Mouse (Mus musculus) midbrain, embryonic 11.5 days (tissue): ENCODE data around the gene Ncam1. TPM values are rescaled to one million over a fixed set of nuclear protein-coding genes. Genes with fewer than 3 reads are reported as not detected.

Experiments
- ATAC-seq: fragments of 200-750 bp; cut with Nextera tagmentation; 2 replicates; pipeline ENCODE4 v1.8.0; 2017; ENCODE audit warnings: moderate TSS enrichment, moderate library complexity; ENCODE audit not compliant: low FRiP score
- DNase-seq: peaks from one replicate; pipeline ENCODE4 v3.0.0; 2015; ENCODE audit warnings: low spot score; ENCODE audit errors: missing footprints
- H3K27ac ChIP-seq: fragments of 300-500 bp; sonication (generic); 2 replicates; pipeline ENCODE4 v1.5.1; 2014; ENCODE audit warnings: low read depth, low read length
- H3K27me3 ChIP-seq: fragments of 300-500 bp; sonication (generic); 2 replicates; pipeline ENCODE4 v1.6.1; 2014; ENCODE audit warnings: mild to moderate bottlenecking, low read length, moderate library complexity, mixed read lengths; ENCODE audit not compliant: control insufficient read depth, insufficient read depth
- H3K36me3 ChIP-seq: fragments of 300-500 bp; sonication (generic); 2 replicates; pipeline ENCODE4 v1.6.1; 2014; ENCODE audit warnings: mild to moderate bottlenecking, low read length, moderate library complexity, mixed read lengths; ENCODE audit not compliant: control insufficient read depth, insufficient read depth
- H3K4me1 ChIP-seq: fragments of 300-500 bp; sonication (generic); 2 replicates; pipeline ENCODE4 v1.6.1; 2014; ENCODE audit warnings: low read length; ENCODE audit not compliant: control insufficient read depth, insufficient read depth
- H3K4me2 ChIP-seq: fragments of 300-500 bp; sonication (generic); 2 replicates; pipeline ENCODE4 v1.6.1; 2014; ENCODE audit warnings: mild to moderate bottlenecking, moderate library complexity
- H3K4me3 ChIP-seq: fragments of 300-500 bp; sonication (generic); 2 replicates; pipeline ENCODE4 v1.5.1; 2014; ENCODE audit warnings: low read depth, low read length
- H3K9ac ChIP-seq: fragments of 300-500 bp; sonication (generic); 2 replicates; pipeline ENCODE4 v1.6.1; 2014; ENCODE audit warnings: low read length
- H3K9me3 ChIP-seq: fragments of 300-500 bp; sonication (generic); 2 replicates; pipeline ENCODE4 v1.6.1; 2016; ENCODE audit warnings: low read length; ENCODE audit not compliant: control insufficient read depth
- WGBS: fragments of 180-500 bp; shearing (Covaris S2); extraction: QIAGEN DNeasy Blood & Tissue Kit; methylation state at CpG from one replicate; pipeline ENCODE4 v1.1.7; 2014; 5-methylcytosine and 5-hydroxymethylcytosine counted together
- polyA plus RNA-seq: library from polyadenylated mRNA; unstranded; fragments of >200 nt; fragmentation: Nextera tagmentation; extraction: Ambion mirVana; gene quantifications from 2 replicates; pipeline ENCODE4 v1.2.1, GENCODE M21; 2014

Gene Ncam1
- polyA plus RNA-seq, 1 experiment from 2014 or later: 107 TPM

DNA sequence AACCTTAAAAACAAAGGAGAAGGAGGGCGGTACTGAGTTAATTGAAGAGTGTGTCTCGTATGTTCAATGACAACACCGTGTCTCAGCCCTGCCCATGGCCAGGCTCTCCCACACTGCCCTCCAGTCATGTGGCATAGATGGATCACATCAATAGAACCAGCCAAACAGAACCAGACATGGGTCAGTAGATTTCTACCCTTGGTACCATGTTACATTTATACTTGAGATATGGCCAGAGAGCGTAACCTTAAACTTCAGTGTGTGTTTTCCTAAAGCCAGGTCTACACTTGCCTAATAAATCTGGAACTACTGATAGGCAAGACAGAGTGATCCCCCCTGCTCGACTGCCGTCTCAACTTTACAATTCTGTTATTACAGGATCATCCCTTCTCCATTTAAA lies 38.2 kb downstream of the Ncam1 start:
- Histone ChIP-seq H3K9ac (no peak overlapping the region), H3K4me3 (no peak overlapping the region), H3K4me1 (peaks cover 12% of the 10 kb centered on the region), H3K4me2 (no peak overlapping the region), H3K9me3 (no peaks in the 10 kb centered on the region), H3K36me3 (no peaks in the 10 kb centered on the region), H3K27me3 (no peaks in the 10 kb centered on the region), H3K27ac (no peak overlapping the region)
- WGBS: 90% methylated on average over 6 of the region's 6 CpGs
- no peak for DNase-seq
- no peak for ATAC-seq

DNA sequence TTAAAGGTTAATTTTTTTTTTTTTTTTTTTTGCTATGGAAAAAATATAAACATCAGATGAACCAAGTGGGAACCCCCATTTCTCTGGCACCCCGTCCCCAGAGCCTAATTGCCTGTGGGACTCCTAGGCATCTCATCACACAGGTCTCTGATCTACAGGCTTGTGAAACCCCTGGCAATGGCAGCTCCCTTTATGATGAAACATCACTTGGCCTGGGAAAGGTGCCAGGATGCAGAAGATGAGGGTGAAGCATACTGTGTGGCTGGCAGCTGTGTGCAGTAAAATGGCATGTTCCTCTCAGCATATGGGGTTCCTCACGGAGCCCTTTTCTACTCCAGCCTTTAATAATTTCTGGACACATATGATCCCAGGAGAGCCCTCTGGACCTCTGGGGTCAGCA lies 40.3 kb downstream of the Ncam1 start:
- no peak overlapping the region for H3K4me2 ChIP-seq
- H3K36me3 ChIP-seq: no peaks in the 10 kb centered on the region
- peak overlapping the region; percentile 26; the same call in 1 of the 2 replicates for H3K27ac ChIP-seq
- H3K4me1 ChIP-seq: peaks cover 4% of the 10 kb centered on the region; the same call in 1 of the 2 replicates
- WGBS: 87% methylated on average over 2 of the region's 2 CpGs
- H3K27me3 ChIP-seq: no peaks in the 10 kb centered on the region
- no peak overlapping the region for H3K9ac ChIP-seq
- ATAC-seq: no peak
- no peak for DNase-seq
- H3K4me3 ChIP-seq: no peak overlapping the region
- H3K9me3 ChIP-seq: no peaks in the 10 kb centered on the region

DNA sequence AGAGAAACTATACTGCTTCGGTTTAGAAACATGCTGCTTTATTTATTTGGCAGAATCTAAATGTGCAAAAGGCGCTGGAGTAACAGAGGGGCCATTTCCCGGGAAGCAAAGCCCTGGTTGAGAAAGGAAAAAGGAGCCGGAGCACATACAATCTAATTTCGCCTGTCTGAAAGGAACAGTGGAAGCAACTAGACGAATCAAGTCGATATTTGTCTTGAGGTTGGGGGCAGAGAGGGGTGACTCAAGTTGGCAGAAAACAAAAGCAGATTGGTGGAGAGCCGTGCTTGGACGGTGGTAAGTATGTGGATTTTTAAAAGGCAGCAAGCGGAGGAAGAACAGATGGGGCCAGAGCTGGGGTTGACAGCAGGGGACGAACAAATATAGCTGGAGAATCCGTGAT lies 40.7 kb downstream of the Ncam1 start:
- Histone ChIP-seq H3K9me3 (no peaks in the 10 kb centered on the region), H3K27me3 (no peaks in the 10 kb centered on the region), H3K4me3 (no peak overlapping the region), H3K9ac (no peak overlapping the region), H3K27ac (peak overlapping the region; percentile 11; the same call in 1 of the 2 replicates), H3K36me3 (no peaks in the 10 kb centered on the region), H3K4me1 (peaks cover 4% of the 10 kb centered on the region; the same call in 1 of the 2 replicates), H3K4me2 (no peak overlapping the region)
- 0 out of 2 replicates have a peak, but pooled peaks have one; percentile 42 for ATAC-seq
- WGBS: 61% methylated on average over 12 of the region's 12 CpGs
- no peak for DNase-seq

DNA sequence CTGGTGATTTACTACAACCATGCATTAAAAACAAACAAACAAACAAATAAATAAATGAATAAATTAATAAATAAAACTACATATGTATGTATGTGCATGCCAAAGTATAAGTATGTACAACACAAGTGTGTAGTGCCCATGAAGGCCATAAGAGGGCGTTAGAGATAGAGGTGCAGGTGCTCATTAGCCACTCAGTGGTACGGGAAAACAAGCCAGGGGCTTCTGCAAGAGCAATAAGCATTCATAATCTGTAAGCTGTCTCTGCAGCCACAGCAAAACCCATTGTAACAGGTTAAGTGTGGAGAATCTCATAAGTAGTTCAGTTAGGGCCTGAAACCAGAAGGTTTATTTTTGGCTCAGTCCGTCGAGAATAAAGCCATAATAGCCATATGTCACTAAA lies 41.1 kb downstream of the Ncam1 start:
- H3K36me3 ChIP-seq: no peaks in the 10 kb centered on the region
- H3K27ac ChIP-seq: no peak overlapping the region
- WGBS: 76% methylated on average over 4 of the region's 4 CpGs
- H3K27me3 ChIP-seq: no peaks in the 10 kb centered on the region
- ATAC-seq (no peak), DNase-seq (peak; percentile 75)
- no peaks in the 10 kb centered on the region for H3K9me3 ChIP-seq
- no peak overlapping the region for H3K4me3 ChIP-seq
- H3K9ac ChIP-seq: no peak overlapping the region
- H3K4me1 ChIP-seq: peaks cover 4% of the 10 kb centered on the region; the same call in 1 of the 2 replicates
- H3K4me2 ChIP-seq: no peak overlapping the region

DNA sequence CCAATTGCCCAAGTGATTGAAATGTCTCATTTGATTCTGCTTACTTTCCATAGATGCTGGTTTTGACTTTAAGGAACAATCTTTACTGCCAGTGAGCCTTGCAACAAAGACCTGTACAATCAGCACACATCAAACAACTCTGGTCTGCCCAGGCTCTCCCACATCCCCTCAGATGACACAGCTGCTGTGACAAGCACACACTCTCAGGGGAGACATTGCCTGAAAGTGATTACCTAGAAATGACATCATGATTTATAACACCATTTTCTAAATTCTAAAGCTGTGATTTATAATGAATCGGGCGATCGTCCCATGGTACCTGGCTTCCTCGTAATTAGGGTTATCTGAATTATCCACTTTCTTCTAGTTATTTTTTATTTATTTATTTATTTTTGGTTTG lies 42.0 kb downstream of the Ncam1 start:
- no peak overlapping the region for H3K4me3 ChIP-seq
- peaks cover 4% of the 10 kb centered on the region; the same call in 1 of the 2 replicates for H3K4me1 ChIP-seq
- DNase-seq (peak; percentile 78), ATAC-seq (no peak)
- no peak overlapping the region for H3K27ac ChIP-seq
- H3K27me3 ChIP-seq: no peaks in the 10 kb centered on the region
- H3K9ac ChIP-seq: no peak overlapping the region
- H3K36me3 ChIP-seq: no peaks in the 10 kb centered on the region
- no peak overlapping the region for H3K4me2 ChIP-seq
- no peaks in the 10 kb centered on the region for H3K9me3 ChIP-seq
- 82% methylated on average over 4 of the region's 4 CpGs for WGBS

DNA sequence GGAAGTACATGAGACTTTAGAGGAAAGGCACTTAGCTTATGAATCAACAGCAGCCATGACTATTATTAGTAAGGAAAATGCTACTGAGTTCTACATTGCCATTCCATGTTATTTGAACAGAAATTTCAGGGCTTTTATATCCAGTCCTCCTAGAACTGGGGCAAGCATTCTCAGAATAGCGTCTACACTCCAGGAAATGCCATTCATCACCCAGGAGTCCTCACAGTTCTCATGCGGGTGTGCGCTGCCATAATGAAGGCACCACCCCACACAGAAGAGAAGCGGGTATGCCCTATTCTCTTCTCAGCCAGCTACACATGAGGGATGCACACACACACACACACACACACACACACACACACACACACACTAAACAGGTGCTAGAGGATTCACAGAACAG lies 43.5 kb downstream of the Ncam1 start:
- Histone ChIP-seq H3K4me1 (peaks cover 4% of the 10 kb centered on the region; the same call in 1 of the 2 replicates), H3K27me3 (no peaks in the 10 kb centered on the region), H3K9ac (no peak overlapping the region), H3K36me3 (no peaks in the 10 kb centered on the region), H3K4me2 (no peak overlapping the region), H3K4me3 (no peak overlapping the region), H3K9me3 (no peaks in the 10 kb centered on the region), H3K27ac (no peak overlapping the region)
- ATAC-seq (no peak), DNase-seq (no peak)
- WGBS: 91% methylated on average over 4 of the region's 4 CpGs

DNA sequence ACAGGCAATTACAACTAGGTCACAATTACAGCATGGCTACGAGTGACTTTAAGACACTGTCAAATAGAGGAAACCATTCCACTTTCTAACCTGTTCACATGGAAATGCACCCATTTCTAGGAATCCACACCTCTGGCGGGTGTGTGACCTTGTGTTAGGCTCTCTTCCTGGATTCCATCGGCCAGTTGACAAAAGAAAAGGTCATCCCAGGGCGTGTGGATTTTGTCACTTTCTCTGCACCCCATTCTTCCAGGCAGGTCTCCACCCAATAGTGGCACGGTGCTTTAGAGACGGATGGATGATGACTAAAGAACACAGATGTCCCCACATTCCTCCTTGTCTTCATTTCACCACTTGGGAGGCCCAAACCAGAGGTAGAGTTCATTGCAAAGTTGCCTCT lies 47.3 kb downstream of the Ncam1 start:
- ATAC-seq: no peak
- Histone ChIP-seq H3K36me3 (no peaks in the 10 kb centered on the region), H3K4me1 (no peaks in the 10 kb centered on the region), H3K9me3 (no peaks in the 10 kb centered on the region), H3K9ac (no peak overlapping the region), H3K27me3 (no peaks in the 10 kb centered on the region), H3K27ac (no peak overlapping the region), H3K4me3 (no peak overlapping the region), H3K4me2 (no peak overlapping the region)
- 59% methylated on average over 6 of the region's 6 CpGs for WGBS
- peak; percentile 26 for DNase-seq

DNA sequence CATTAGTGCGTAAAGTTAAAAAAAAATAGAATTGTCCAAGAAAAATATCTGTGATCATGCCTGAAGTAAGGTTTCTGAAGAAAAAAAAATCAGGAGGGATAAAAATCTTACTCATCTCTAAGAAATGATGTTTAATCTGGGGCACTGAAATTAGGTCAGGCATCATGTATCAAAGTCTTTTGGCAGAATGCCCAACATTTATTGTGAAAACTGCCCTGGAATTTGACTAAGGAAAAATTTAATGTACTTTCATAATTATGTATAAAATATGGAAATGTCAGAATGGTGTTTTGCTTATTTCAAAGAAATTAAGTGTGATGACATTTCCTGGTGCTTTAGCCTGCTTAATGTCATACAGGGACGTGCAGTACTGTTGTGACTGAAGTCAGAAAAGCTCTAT lies 52.5 kb downstream of the Ncam1 start:
- WGBS: 92% methylated on average over 2 of the region's 2 CpGs
- H3K27me3 ChIP-seq: no peaks in the 10 kb centered on the region
- H3K9me3 ChIP-seq: no peaks in the 10 kb centered on the region
- no peak overlapping the region for H3K27ac ChIP-seq
- no peaks in the 10 kb centered on the region for H3K36me3 ChIP-seq
- no peak overlapping the region for H3K4me2 ChIP-seq
- DNase-seq (peak; percentile 53), ATAC-seq (no peak)
- no peak overlapping the region for H3K4me3 ChIP-seq
- no peak overlapping the region for H3K9ac ChIP-seq
- H3K4me1 ChIP-seq: no peaks in the 10 kb centered on the region

DNA sequence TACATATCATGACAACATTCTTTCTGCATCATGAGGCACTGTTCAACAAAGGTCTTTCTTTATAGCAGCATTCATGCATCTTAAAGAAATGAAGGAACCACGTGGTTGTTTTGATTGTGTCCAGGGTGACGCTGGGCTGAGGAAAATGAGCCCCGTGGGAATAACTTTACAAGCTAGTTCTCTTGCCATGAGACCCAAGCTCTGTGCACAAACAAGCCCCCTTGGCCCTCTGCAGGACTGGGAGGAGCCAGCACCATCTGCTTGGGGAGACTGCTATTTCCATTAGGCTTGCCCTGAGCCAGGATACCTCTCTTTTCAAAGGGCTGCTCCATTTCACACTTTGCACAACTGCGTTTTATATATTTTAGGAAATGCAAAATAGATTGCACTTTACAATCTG lies 53.0 kb downstream of the Ncam1 start:
- H3K27ac ChIP-seq: no peak overlapping the region
- H3K9ac ChIP-seq: no peak overlapping the region
- H3K4me1 ChIP-seq: no peaks in the 10 kb centered on the region
- DNase-seq: peak; percentile 79
- 0 out of 2 replicates have a peak, but pooled peaks have one; percentile 62 for ATAC-seq
- no peak overlapping the region for H3K4me3 ChIP-seq
- H3K36me3 ChIP-seq: no peaks in the 10 kb centered on the region
- H3K4me2 ChIP-seq: no peak overlapping the region
- 65% methylated on average over 4 of the region's 4 CpGs for WGBS
- no peaks in the 10 kb centered on the region for H3K27me3 ChIP-seq
- H3K9me3 ChIP-seq: no peaks in the 10 kb centered on the region
